Mouse (Mus musculus) heart, embryonic 16.5 days (tissue): ENCODE results near the gene Foxk2. TPM values are rescaled to one million over a fixed set of nuclear protein-coding genes. Genes with fewer than 3 reads are reported as not detected.

Source experiments
- ATAC-seq: fragments of 200-750 bp; cut with Nextera tagmentation; replicated peaks from 2 replicates; pipeline ENCODE4 v1.8.0; 2017; ENCODE audit warnings: moderate number of reproducible peaks; ENCODE audit not compliant: insufficient read depth, low FRiP score; ENCODE audit errors: extremely low read depth
- H3K27ac ChIP-seq: fragments of 300-500 bp; sonication (generic); 2 replicates; pipeline ENCODE4 v1.5.1; 2014; ENCODE audit warnings: mild to moderate bottlenecking, low read length, control low read depth, moderate library complexity
- H3K27me3 ChIP-seq: fragments of 300-500 bp; sonication (generic); 2 replicates; pipeline ENCODE4 v1.6.1; 2014; ENCODE audit warnings: low read length, mixed read lengths; ENCODE audit not compliant: control insufficient read depth, insufficient read depth
- H3K36me3 ChIP-seq: fragments of 300-500 bp; sonication (generic); 2 replicates; pipeline ENCODE4 v1.6.1; 2014; ENCODE audit not compliant: control insufficient read depth, insufficient read depth
- H3K4me1 ChIP-seq: fragments of 300-500 bp; sonication (generic); 2 replicates; pipeline ENCODE4 v1.6.1; 2014; ENCODE audit warnings: low read length, mixed read lengths; ENCODE audit not compliant: control insufficient read depth, insufficient read depth
- H3K4me2 ChIP-seq: fragments of 300-500 bp; sonication (generic); 2 replicates; pipeline ENCODE4 v1.6.1; 2014; ENCODE audit warnings: low read depth, mild to moderate bottlenecking, control low read depth, low read length
- H3K4me3 ChIP-seq: fragments of 300-500 bp; sonication (generic); 2 replicates; pipeline ENCODE4 v1.5.1; 2014; ENCODE audit warnings: mild to moderate bottlenecking, control low read depth, low read length
- H3K9ac ChIP-seq: fragments of 300-500 bp; sonication (generic); 2 replicates; pipeline ENCODE4 v1.6.1; 2014; ENCODE audit warnings: low read length, control low read depth
- H3K9me3 ChIP-seq: fragments of 300-500 bp; sonication (generic); replicated peaks from 2 replicates; pipeline ENCODE4 v1.6.1; 2016; ENCODE audit warnings: low read length; ENCODE audit not compliant: control insufficient read depth
- WGBS: fragments of 180-500 bp; shearing (Covaris S2); extraction: QIAGEN DNeasy Blood & Tissue Kit; methylation state at CpG from one replicate; pipeline ENCODE4 v1.1.7; 2014; 5-methylcytosine and 5-hydroxymethylcytosine counted together
- polyA plus RNA-seq: library from polyadenylated mRNA; unstranded; fragments of >200 nt; fragmentation: Nextera tagmentation; extraction: Ambion mirVana; gene quantifications from 2 replicates; pipeline ENCODE4 v1.2.1, GENCODE M21; 2015

Gene Foxk2
- polyA plus RNA-seq, result 4.6 and 6.4 TPM in 2 replicates

DNA sequence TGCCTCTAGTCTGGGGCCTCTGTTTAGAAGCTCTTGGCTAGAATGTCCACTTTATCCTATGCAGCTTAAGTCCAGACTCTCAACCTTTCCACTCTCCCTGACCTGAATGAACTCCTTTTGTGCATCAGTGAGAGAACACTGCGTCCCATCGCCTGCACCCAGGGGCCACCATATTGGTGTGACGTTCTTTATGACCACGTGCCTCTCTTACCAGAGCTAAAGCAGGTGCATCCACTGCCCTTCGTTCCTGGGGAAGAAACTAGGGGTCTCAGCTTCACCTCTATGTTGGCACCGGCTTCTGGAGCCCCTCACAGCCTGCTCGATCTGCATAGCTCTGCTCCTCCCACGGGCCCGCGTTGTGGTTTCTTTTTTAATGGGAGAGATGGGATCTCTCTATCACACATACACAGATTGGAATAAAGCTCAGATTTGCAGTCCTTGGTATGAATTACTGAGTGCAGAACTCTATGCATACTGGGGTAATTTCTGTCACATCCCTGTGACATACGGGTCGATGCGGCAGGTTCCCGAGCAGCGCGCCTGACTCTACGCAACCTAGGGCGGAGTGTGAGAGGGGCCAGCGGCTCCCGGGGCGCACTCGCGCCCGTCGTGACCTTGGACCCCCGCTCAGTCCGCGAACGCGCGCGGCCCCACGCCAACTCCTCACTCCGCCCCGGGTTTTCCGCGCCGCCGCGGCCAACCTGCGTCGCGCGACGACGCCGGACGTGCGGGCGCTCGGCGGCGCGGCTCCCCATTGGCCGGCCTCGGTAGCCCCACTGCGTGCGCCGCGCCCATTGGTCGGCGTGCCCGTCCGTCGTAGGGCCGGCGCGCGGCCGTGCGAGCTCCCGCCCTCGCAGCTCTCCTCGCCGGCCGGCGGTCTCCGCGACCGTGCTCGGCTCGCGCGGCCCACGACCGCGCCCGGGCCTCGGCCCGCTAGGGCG, at the start of gene Foxk2:
Foxk2 (plus strand) TSS at position 831 of the 941 bp plus-strand sequence.
- H3K4me2 ChIP-seq, result peak within 1 kb of the TSS; percentile 76
- H3K4me1 ChIP-seq, result peaks cover 16% of the 10 kb centered on the region
- H3K9me3 ChIP-seq, result no peaks in the 10 kb centered on the region
- peak within 1 kb of the TSS; percentile 91 for H3K9ac ChIP-seq
- H3K27ac ChIP-seq, result peak within 1 kb of the TSS; percentile 77
- no peaks in the 10 kb centered on the region for H3K27me3 ChIP-seq
- 1% methylated on average over 90 of the region's 91 CpGs for WGBS
- peak; percentile 98 for ATAC-seq
- peaks cover 5% of the 10 kb centered on the region for H3K36me3 ChIP-seq
- H3K4me3 ChIP-seq, result peak within 1 kb of the TSS; percentile 82

DNA sequence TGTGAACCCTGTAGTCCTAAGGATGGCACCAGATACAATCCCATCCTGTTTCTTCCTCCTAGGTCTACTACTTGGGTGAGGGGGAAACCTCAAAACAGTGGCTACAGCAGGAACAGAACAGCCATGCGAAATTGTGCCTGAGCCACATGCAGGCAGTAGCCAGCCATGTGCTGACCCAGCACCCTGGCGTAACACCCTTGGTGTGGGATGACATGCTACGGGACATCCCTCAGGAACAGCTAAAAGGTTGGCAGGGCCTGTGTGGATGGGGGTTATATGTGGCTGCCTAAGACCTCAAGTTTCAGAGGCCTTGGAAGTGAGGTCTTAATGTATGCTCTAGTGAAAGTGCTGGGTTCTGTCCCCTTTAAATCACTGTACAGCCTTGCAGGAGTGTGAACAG, 43.0 kb upstream of the Foxk2 start:
- Histone ChIP-seq H3K4me2 (no peak overlapping the region), H3K9ac (no peak overlapping the region), H3K4me1 (0 out of 2 replicates have a peak, but pooled peaks cover 4% of the 10 kb centered on the region), H3K27ac (no peak overlapping the region), H3K27me3 (no peaks in the 10 kb centered on the region), H3K9me3 (no peaks in the 10 kb centered on the region), H3K36me3 (peaks cover 12% of the 10 kb centered on the region), H3K4me3 (no peak overlapping the region)
- no peak for ATAC-seq
- WGBS, result 96% methylated on average over 3 of the region's 3 CpGs

DNA sequence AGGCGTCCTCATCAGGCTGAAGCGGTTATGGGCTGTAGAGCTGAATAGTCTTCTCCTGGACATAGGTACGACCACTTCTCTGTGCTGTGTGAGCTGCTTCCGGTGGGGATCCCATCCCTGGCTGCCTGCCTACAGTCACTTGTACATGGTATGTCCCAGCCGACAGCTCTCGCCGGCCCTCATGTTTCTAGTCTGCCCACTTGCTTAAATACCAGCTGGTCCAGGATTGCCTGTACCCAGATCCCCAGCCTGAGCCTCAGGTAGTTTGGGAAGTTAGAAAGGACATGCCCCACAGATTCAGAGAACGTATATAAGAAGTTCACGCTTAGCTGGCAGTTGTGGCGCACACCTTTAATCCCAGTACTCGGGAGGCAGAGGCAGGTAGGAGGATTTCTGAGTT, 40.0 kb upstream of the Foxk2 start:
- Histone ChIP-seq H3K9ac (no peak overlapping the region), H3K4me2 (no peak overlapping the region), H3K27ac (no peak overlapping the region), H3K27me3 (no peaks in the 10 kb centered on the region), H3K4me3 (no peak overlapping the region), H3K4me1 (0 out of 2 replicates have a peak, but pooled peaks cover 4% of the 10 kb centered on the region), H3K9me3 (no peaks in the 10 kb centered on the region), H3K36me3 (peaks cover 35% of the 10 kb centered on the region)
- 84% methylated on average over 11 of the region's 11 CpGs for WGBS
- no peak for ATAC-seq

DNA sequence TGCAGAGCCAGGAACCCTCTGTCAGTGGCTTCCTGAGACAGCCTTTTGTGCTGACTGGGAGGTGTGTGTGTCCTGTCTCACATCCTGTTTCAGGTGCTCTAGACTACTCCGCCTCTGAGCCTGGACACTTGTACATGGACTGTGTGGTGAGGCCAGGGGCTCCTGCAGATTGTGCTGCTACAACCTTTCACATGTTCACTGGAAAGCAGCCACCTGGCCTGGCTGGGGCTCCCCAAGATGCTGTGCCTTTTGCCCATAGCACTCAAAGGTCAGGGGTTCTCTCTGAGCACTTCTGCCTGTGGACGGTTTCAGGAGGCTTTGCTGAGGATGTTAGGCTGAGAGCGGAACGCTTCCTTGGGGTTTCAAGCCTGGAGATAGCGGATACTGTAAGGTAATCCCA, 39.0 kb upstream of the Foxk2 start:
- no peak overlapping the region for H3K27ac ChIP-seq
- WGBS, result 82% methylated on average over 5 of the region's 5 CpGs
- H3K4me2 ChIP-seq, result no peak overlapping the region
- H3K27me3 ChIP-seq, result no peaks in the 10 kb centered on the region
- peaks cover 45% of the 10 kb centered on the region for H3K36me3 ChIP-seq
- H3K4me1 ChIP-seq, result 0 out of 2 replicates have a peak, but pooled peaks cover 4% of the 10 kb centered on the region
- no peaks in the 10 kb centered on the region for H3K9me3 ChIP-seq
- H3K4me3 ChIP-seq, result no peak overlapping the region
- no peak for ATAC-seq
- no peak overlapping the region for H3K9ac ChIP-seq

DNA sequence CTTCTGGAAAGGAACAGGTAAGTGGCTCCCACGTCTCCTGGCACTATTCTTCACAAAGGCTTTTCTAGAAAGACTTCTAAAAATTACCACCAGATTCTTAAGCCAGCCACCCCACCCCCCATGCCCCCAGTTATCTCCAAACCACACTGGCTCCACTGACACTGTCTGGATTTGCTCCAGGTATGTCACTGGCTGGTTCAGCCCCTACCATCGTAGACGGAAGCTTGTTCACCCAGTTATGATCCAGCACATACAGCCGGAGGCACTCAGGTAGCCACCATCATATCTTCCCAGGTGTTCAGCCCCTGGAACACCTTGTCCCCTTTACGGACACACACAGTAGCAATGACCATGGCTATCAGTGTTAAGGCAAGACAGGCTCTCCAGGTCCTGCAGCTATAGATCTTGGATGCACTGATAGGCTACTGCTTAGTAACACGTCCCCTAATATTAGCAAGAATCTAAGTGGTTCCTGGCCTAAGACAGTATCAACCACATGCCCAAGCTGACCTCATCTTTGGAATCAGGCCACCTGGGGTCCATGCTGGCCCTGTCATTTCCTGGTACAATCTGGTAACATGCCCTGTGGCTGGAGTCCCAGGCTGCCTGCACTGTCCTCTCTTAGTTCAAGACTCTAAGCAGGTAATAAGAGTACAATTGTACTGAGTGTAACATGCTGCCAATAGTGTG, 38.3 kb upstream of the Foxk2 start:
- Histone ChIP-seq H3K4me2 (no peak overlapping the region), H3K27me3 (no peaks in the 10 kb centered on the region), H3K36me3 (peaks cover 46% of the 10 kb centered on the region), H3K4me1 (0 out of 2 replicates have a peak, but pooled peaks cover 4% of the 10 kb centered on the region), H3K9me3 (no peaks in the 10 kb centered on the region), H3K9ac (no peak overlapping the region), H3K4me3 (no peak overlapping the region), H3K27ac (no peak overlapping the region)
- 53% methylated on average over 6 of the region's 6 CpGs for WGBS
- ATAC-seq, result peak; percentile 42; the same call in 1 of the 2 replicates

DNA sequence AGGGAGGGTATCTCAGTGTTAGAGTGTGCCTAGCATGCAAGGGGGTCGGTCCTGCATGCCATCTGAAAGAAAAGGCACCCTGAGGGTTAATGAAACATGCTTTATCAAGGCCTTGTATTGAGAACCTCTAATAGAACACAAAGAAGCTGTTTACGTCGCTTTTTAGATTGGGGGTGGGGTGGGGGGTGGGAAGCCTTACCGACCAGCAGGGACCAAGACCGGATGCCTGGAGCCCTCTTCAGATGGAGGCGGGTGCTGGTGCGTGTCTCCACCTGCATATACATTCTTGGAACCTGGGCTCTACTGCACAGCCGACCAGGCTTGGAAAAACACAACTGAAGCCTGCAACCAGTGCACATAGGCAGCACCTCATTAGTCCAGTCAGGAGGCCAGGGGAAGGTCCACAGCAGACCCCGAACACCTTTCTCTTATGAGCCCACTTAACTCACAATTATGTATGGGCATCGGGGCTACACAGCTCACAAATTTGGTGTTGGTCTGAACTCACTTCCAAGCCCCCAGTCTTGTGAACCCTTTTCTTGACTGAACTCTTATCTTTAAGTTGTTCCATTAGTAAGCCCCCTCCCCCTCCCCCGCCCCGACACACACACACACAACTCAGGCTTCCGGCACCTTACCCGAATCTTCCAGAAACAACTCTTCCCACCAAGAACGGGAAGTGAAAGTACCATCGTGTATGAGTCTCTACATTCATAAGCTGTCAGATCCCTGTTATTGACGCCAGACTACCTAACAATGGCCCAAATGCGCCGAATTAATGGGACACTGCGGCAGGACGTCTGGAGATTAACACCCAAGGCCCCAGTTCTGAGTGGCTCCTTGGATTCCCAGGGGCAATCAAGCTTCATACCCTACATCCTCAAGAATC, 31.4 kb upstream of the Foxk2 start:
- peak overlapping the region; percentile 84 for H3K9ac ChIP-seq
- H3K4me3 ChIP-seq, result peak overlapping the region; percentile 94
- peak overlapping the region; percentile 85 for H3K27ac ChIP-seq
- peaks cover 22% of the 10 kb centered on the region for H3K36me3 ChIP-seq
- 15% methylated on average over 21 of the region's 21 CpGs for WGBS
- ATAC-seq, result no peak; the same call in 1 of the 2 replicates
- no peaks in the 10 kb centered on the region for H3K9me3 ChIP-seq
- H3K4me1 ChIP-seq, result peaks cover 26% of the 10 kb centered on the region
- no peaks in the 10 kb centered on the region for H3K27me3 ChIP-seq
- peak overlapping the region; percentile 76 for H3K4me2 ChIP-seq

DNA sequence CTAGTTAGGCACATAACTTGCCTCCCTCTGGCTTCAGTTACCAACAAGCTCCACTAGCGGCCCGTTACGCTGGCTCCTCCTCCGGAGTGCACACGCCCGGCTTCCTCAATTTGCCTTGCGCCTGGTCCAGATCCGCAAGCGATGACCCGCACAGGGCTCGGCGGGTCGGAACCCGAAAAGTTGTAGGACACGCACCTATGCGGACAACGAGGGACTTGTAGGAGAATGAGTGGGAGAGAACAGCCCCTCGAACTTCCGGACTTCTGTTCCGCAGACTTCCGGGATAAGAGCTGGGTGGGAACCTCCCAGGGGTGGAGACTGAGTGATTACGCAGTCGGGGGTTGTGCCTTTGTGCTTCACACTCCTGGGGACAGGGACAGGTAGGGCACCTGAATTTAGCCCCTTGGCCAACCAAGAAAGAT, 30.8 kb upstream of the Foxk2 start, which contains the start of gene Cybc1:
Cybc1 (minus strand) TSS at position 305 of the 422 bp plus-strand sequence.
- peak; percentile 87 for ATAC-seq
- Histone ChIP-seq H3K9ac (peak within 1 kb of the TSS; percentile 84), H3K9me3 (no peaks in the 10 kb centered on the region), H3K27ac (peak within 1 kb of the TSS; percentile 85), H3K4me2 (peak within 1 kb of the TSS; percentile 76), H3K36me3 (peaks cover 16% of the 10 kb centered on the region), H3K27me3 (no peaks in the 10 kb centered on the region), H3K4me1 (peaks cover 26% of the 10 kb centered on the region), H3K4me3 (peak within 1 kb of the TSS; percentile 94)
- WGBS, result under 1% methylated on average over 23 of the region's 23 CpGs

DNA sequence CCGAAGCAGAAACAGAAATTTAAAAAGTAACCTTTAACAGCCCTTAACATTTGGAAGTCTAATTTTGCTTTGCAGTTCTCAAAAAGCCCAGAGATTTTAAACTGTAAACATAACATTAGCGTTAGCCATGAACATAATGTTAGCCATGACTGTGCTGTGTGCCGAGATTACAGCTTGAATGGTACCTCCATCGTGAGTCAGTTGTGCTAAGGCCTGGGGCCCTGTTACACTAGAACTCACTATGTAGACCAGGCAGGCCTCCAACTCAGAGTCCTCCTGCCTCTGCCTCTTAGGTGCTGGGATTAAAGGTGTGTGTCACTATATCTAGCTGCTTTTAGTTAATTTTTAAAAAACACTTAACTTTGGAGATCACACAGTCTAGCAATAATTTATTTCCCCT, 28.6 kb upstream of the Foxk2 start:
- Histone ChIP-seq H3K27me3 (no peaks in the 10 kb centered on the region), H3K9ac (peak overlapping the region; percentile 18; the same call in 1 of the 2 replicates), H3K9me3 (no peaks in the 10 kb centered on the region), H3K36me3 (no peaks in the 10 kb centered on the region), H3K4me1 (peaks cover 31% of the 10 kb centered on the region), H3K4me3 (no peak overlapping the region), H3K4me2 (no peak overlapping the region), H3K27ac (peak overlapping the region; percentile 68)
- 74% methylated on average over 4 of the region's 4 CpGs for WGBS
- ATAC-seq, result no peak
